Mouse (Mus musculus): ENCODE measurements at regions not wholly inside any gene's neighbourhood (a gene's known extent, or its start where the extent isn't known, plus 50 kb on each side); places are given as distances from the start of the nearest gene placed in this dataset.

- Histone ChIP-seq H3K79me2 (replicated peaks; ENCODE audit: control insufficient read depth, insufficient read depth, low read length) (no peaks in the 10 kb centered on the region), H3K4me3 (no peak overlapping the region), H3K36me3 (ENCODE audit: control insufficient read depth, insufficient read depth, low read length) (no peaks in the 10 kb centered on the region), H3K4me1 (ENCODE audit: control insufficient read depth, insufficient read depth, low read length) (no peaks in the 10 kb centered on the region), H3K27me3 (ENCODE audit: control insufficient read depth, insufficient read depth, low read length) (no peaks in the 10 kb centered on the region), H3K27ac (no peak overlapping the region), H3K9ac (ENCODE audit: low read depth, low read length) (no peak overlapping the region)
- no peak for DNase-seq
- TF ChIP-seq EP300 (IDR thresholded peaks at IDR 0.05; ENCODE audit: insufficient read depth, low read depth, low read length): no peak
- TF ChIP-seq CTCF (IDR thresholded peaks at IDR 0.05): no peak
- TF ChIP-seq POLR2A (IDR thresholded peaks at IDR 0.05; ENCODE audit: insufficient read depth, low read depth, low read length): no peak
- 73% methylated on average over 3 of the region's 3 CpGs for WGBS
- intact Hi-C loops (cut with DNase I): no loop called here
Measured at GRCm38 (mm10) chr3:15065681-15066080, 179.6 kb downstream of the Car2 start.

- no peak overlapping the region for H3K27ac ChIP-seq
- intact Hi-C loops (cut with DNase I): no loop called here
- H3K4me3 ChIP-seq: no peak overlapping the region
- no peaks in the 10 kb centered on the region for H3K79me2 ChIP-seq (replicated peaks; ENCODE audit: control insufficient read depth, insufficient read depth, low read length)
- no peaks in the 10 kb centered on the region for H3K36me3 ChIP-seq (ENCODE audit: control insufficient read depth, insufficient read depth, low read length)
- WGBS: 67% methylated on average over 3 of the region's 3 CpGs
- TF ChIP-seq CTCF (IDR thresholded peaks at IDR 0.05) (no peak), EP300 (IDR thresholded peaks at IDR 0.05; ENCODE audit: insufficient read depth, low read depth, low read length) (no peak), POLR2A (IDR thresholded peaks at IDR 0.05; ENCODE audit: insufficient read depth, low read depth, low read length) (no peak)
- no peaks in the 10 kb centered on the region for H3K4me1 ChIP-seq (ENCODE audit: control insufficient read depth, insufficient read depth, low read length)
- no peak overlapping the region for H3K9ac ChIP-seq (ENCODE audit: low read depth, low read length)
- no peak for DNase-seq
- H3K27me3 ChIP-seq (ENCODE audit: control insufficient read depth, insufficient read depth, low read length): no peaks in the 10 kb centered on the region
Measured at GRCm38 (mm10) chr3:15068256-15068655, 182.2 kb downstream of the Car2 start.

GRCm38 (mm10) chr3:15071030-15071883 lies 185.2 kb downstream of the Car2 start:
- Histone ChIP-seq H3K36me3 (ENCODE audit: control insufficient read depth, insufficient read depth, low read length) (no peaks in the 10 kb centered on the region), H3K27ac (no peak overlapping the region), H3K4me1 (ENCODE audit: control insufficient read depth, insufficient read depth, low read length) (no peaks in the 10 kb centered on the region), H3K9ac (ENCODE audit: low read depth, low read length) (no peak overlapping the region), H3K4me3 (no peak overlapping the region), H3K79me2 (replicated peaks; ENCODE audit: control insufficient read depth, insufficient read depth, low read length) (no peaks in the 10 kb centered on the region), H3K27me3 (ENCODE audit: control insufficient read depth, insufficient read depth, low read length) (no peaks in the 10 kb centered on the region)
- no peak for DNase-seq
- intact Hi-C loops (cut with DNase I): no loop called here
- TF ChIP-seq EP300 (IDR thresholded peaks at IDR 0.05; ENCODE audit: insufficient read depth, low read depth, low read length) (no peak), POLR2A (IDR thresholded peaks at IDR 0.05; ENCODE audit: insufficient read depth, low read depth, low read length) (no peak), CTCF (IDR thresholded peaks at IDR 0.05) (no peak)
- WGBS: 59% methylated on average over 6 of the region's 6 CpGs

- Histone ChIP-seq H3K9ac (ENCODE audit: low read depth, low read length) (no peak overlapping the region), H3K4me3 (no peak overlapping the region), H3K27me3 (ENCODE audit: control insufficient read depth, insufficient read depth, low read length) (no peaks in the 10 kb centered on the region), H3K79me2 (replicated peaks; ENCODE audit: control insufficient read depth, insufficient read depth, low read length) (no peaks in the 10 kb centered on the region), H3K4me1 (ENCODE audit: control insufficient read depth, insufficient read depth, low read length) (no peaks in the 10 kb centered on the region), H3K36me3 (ENCODE audit: control insufficient read depth, insufficient read depth, low read length) (no peaks in the 10 kb centered on the region), H3K27ac (no peak overlapping the region)
- intact Hi-C loops (cut with DNase I): no loop called here
- TF ChIP-seq CTCF (IDR thresholded peaks at IDR 0.05): no peak
- TF ChIP-seq EP300 (IDR thresholded peaks at IDR 0.05; ENCODE audit: insufficient read depth, low read depth, low read length): no peak
- no peak for TF ChIP-seq POLR2A (IDR thresholded peaks at IDR 0.05; ENCODE audit: insufficient read depth, low read depth, low read length)
- no peak for DNase-seq
- 64% methylated on average over 2 of the region's 2 CpGs for WGBS
Measured at GRCm38 (mm10) chr3:15073405-15073804, 187.3 kb downstream of the Car2 start.

GRCm38 (mm10) chr3:15073847-15074246 lies 187.8 kb downstream of the Car2 start:
- TF ChIP-seq EP300 (IDR thresholded peaks at IDR 0.05; ENCODE audit: insufficient read depth, low read depth, low read length) (no peak), CTCF (IDR thresholded peaks at IDR 0.05) (no peak), POLR2A (IDR thresholded peaks at IDR 0.05; ENCODE audit: insufficient read depth, low read depth, low read length) (no peak)
- Histone ChIP-seq H3K79me2 (replicated peaks; ENCODE audit: control insufficient read depth, insufficient read depth, low read length) (no peaks in the 10 kb centered on the region), H3K36me3 (ENCODE audit: control insufficient read depth, insufficient read depth, low read length) (no peaks in the 10 kb centered on the region), H3K4me1 (ENCODE audit: control insufficient read depth, insufficient read depth, low read length) (no peaks in the 10 kb centered on the region), H3K27ac (no peak overlapping the region), H3K9ac (ENCODE audit: low read depth, low read length) (no peak overlapping the region), H3K4me3 (no peak overlapping the region), H3K27me3 (ENCODE audit: control insufficient read depth, insufficient read depth, low read length) (no peaks in the 10 kb centered on the region)
- WGBS: 50% methylated on average over 1 of the region's 1 CpGs
- no peak for DNase-seq
- intact Hi-C loops (cut with DNase I): no loop called here

- Histone ChIP-seq H3K27ac (no peak overlapping the region), H3K4me1 (ENCODE audit: control insufficient read depth, insufficient read depth, low read length) (no peaks in the 10 kb centered on the region), H3K9ac (ENCODE audit: low read depth, low read length) (no peak overlapping the region), H3K36me3 (ENCODE audit: control insufficient read depth, insufficient read depth, low read length) (no peaks in the 10 kb centered on the region), H3K27me3 (ENCODE audit: control insufficient read depth, insufficient read depth, low read length) (no peaks in the 10 kb centered on the region), H3K4me3 (no peak overlapping the region), H3K79me2 (replicated peaks; ENCODE audit: control insufficient read depth, insufficient read depth, low read length) (no peaks in the 10 kb centered on the region)
- TF ChIP-seq POLR2A (IDR thresholded peaks at IDR 0.05; ENCODE audit: insufficient read depth, low read depth, low read length) (no peak), CTCF (IDR thresholded peaks at IDR 0.05) (no peak), EP300 (IDR thresholded peaks at IDR 0.05; ENCODE audit: insufficient read depth, low read depth, low read length) (no peak)
- intact Hi-C loops (cut with DNase I): no loop called here
- no peak for DNase-seq
Measured at GRCm38 (mm10) chr3:15074949-15075348, 188.9 kb downstream of the Car2 start.

Measured in heart, adult 2 months (tissue).